Mouse (Mus musculus): ENCODE results near the gene Fgf11. TPM values are rescaled to one million over a fixed set of nuclear protein-coding genes. Genes with fewer than 3 reads are reported as not detected.

The Fgf11 gene
- polyA plus RNA-seq, 1 experiment from 2014 or later, result 2.9 TPM

Other genes with a start within 250 kb of the Fgf11 start
- 45.8 and 47.6 TPM in 2 replicates for gene Efnb3, start 241.7 kb downstream of the Fgf11 start, polyA plus RNA-seq (2015; fragmentation: Nextera tagmentation; extraction: Ambion mirVana)
- 28.3 and 31.0 TPM in 2 replicates for gene Wrap53, start 221.6 kb downstream of the Fgf11 start, polyA plus RNA-seq (2015; fragmentation: Nextera tagmentation; extraction: Ambion mirVana)
- 158 and 161 TPM in 2 replicates for gene Trp53, start 221.5 kb downstream of the Fgf11 start, polyA plus RNA-seq (2015; fragmentation: Nextera tagmentation; extraction: Ambion mirVana)
- gene Atp1b2, start 195.9 kb downstream of the Fgf11 start, polyA plus RNA-seq (2015; fragmentation: Nextera tagmentation; extraction: Ambion mirVana), result 5.7 and 6.0 TPM in 2 replicates
- 0.22 TPM in 1 of 2 replicates, not detected in the other for gene Shbg, start 184.0 kb downstream of the Fgf11 start, polyA plus RNA-seq (2015; fragmentation: Nextera tagmentation; extraction: Ambion mirVana)
- 24.1 and 28.0 TPM in 2 replicates for gene Sat2, start 179.8 kb downstream of the Fgf11 start, polyA plus RNA-seq (2015; fragmentation: Nextera tagmentation; extraction: Ambion mirVana)
- 37.3 and 38.0 TPM in 2 replicates for gene Fxr2, start 168.9 kb downstream of the Fgf11 start, polyA plus RNA-seq (2015; fragmentation: Nextera tagmentation; extraction: Ambion mirVana)
- gene Sox15, start 146.5 kb downstream of the Fgf11 start, polyA plus RNA-seq (2015; fragmentation: Nextera tagmentation; extraction: Ambion mirVana), result 0.57 and 0.69 TPM in 2 replicates
- gene Mpdu1, start 139.2 kb downstream of the Fgf11 start, polyA plus RNA-seq (2015; fragmentation: Nextera tagmentation; extraction: Ambion mirVana), result 59.3 and 66.8 TPM in 2 replicates
- 12.0 and 14.8 TPM in 2 replicates for gene Cd68, start 135.7 kb downstream of the Fgf11 start, polyA plus RNA-seq (2015; fragmentation: Nextera tagmentation; extraction: Ambion mirVana)
- 560 and 570 TPM in 2 replicates for gene Eif4a1, start 129.4 kb downstream of the Fgf11 start, polyA plus RNA-seq (2015; fragmentation: Nextera tagmentation; extraction: Ambion mirVana)
- gene Senp3, start 119.8 kb downstream of the Fgf11 start, polyA plus RNA-seq (2015; fragmentation: Nextera tagmentation; extraction: Ambion mirVana), result 123 and 125 TPM in 2 replicates
- gene Tnfsf13, start 116.1 kb downstream of the Fgf11 start, polyA plus RNA-seq (2015; fragmentation: Nextera tagmentation; extraction: Ambion mirVana), result 0.33 TPM in 1 of 2 replicates, not detected in the other
- gene Tnfsf12, start 106.0 kb downstream of the Fgf11 start, polyA plus RNA-seq (2015; fragmentation: Nextera tagmentation; extraction: Ambion mirVana), result 5.9 and 8.0 TPM in 2 replicates
- gene Tnfsfm13, start 105.8 kb downstream of the Fgf11 start, polyA plus RNA-seq (2015; fragmentation: Nextera tagmentation; extraction: Ambion mirVana), result 3.7 and 4.4 TPM in 2 replicates
- 27.2 and 28.5 TPM in 2 replicates for gene Polr2a, start 43.2 kb downstream of the Fgf11 start, polyA plus RNA-seq (2015; fragmentation: Nextera tagmentation; extraction: Ambion mirVana)
- gene Slc35g3, start 39.9 kb downstream of the Fgf11 start, polyA plus RNA-seq (2015; fragmentation: Nextera tagmentation; extraction: Ambion mirVana), result not detected in 2 replicates
- 3.2 and 3.4 TPM in 2 replicates for gene Zbtb4, start 35.9 kb downstream of the Fgf11 start, polyA plus RNA-seq (2015; fragmentation: Nextera tagmentation; extraction: Ambion mirVana)
- 23.6 and 27.7 TPM in 2 replicates for gene Chrnb1, start 5.9 kb downstream of the Fgf11 start, polyA plus RNA-seq (2015; fragmentation: Nextera tagmentation; extraction: Ambion mirVana)
- 2.5 and 2.6 TPM in 2 replicates for gene Tmem102, start 3.8 kb upstream of the Fgf11 start, polyA plus RNA-seq (2015; fragmentation: Nextera tagmentation; extraction: Ambion mirVana)
- gene Gm39566, start 13.4 kb upstream of the Fgf11 start, polyA plus RNA-seq (2015; fragmentation: Nextera tagmentation; extraction: Ambion mirVana), result not detected in 2 replicates
- gene Spem2, start 16.6 kb upstream of the Fgf11 start, polyA plus RNA-seq (2015; fragmentation: Nextera tagmentation; extraction: Ambion mirVana), result not detected in 2 replicates
- 0.18 and 0.24 TPM in 2 replicates for gene Spem1, start 20.3 kb upstream of the Fgf11 start, polyA plus RNA-seq (2015; fragmentation: Nextera tagmentation; extraction: Ambion mirVana)
- 11.5 and 11.8 TPM in 2 replicates for gene Nlgn2, start 35.9 kb upstream of the Fgf11 start, polyA plus RNA-seq (2015; fragmentation: Nextera tagmentation; extraction: Ambion mirVana)
- gene Tmem256, start 36.7 kb upstream of the Fgf11 start, polyA plus RNA-seq (2015; fragmentation: Nextera tagmentation; extraction: Ambion mirVana), result 368 and 376 TPM in 2 replicates
- 135 and 140 TPM in 2 replicates for gene Plscr3, start 44.5 kb upstream of the Fgf11 start, polyA plus RNA-seq (2015; fragmentation: Nextera tagmentation; extraction: Ambion mirVana)
- gene Tnk1, start 56.9 kb upstream of the Fgf11 start, polyA plus RNA-seq (2015; fragmentation: Nextera tagmentation; extraction: Ambion mirVana), result 1.9 and 2.0 TPM in 2 replicates
- gene Tmem95, start 76.2 kb upstream of the Fgf11 start, polyA plus RNA-seq (2015; fragmentation: Nextera tagmentation; extraction: Ambion mirVana), result 0.51 TPM in 1 of 2 replicates, not detected in the other
- 4.3 and 4.4 TPM in 2 replicates for gene Kctd11, start 79.5 kb upstream of the Fgf11 start, polyA plus RNA-seq (2015; fragmentation: Nextera tagmentation; extraction: Ambion mirVana)
- 1.1 and 1.5 TPM in 2 replicates for gene Acap1, start 93.7 kb upstream of the Fgf11 start, polyA plus RNA-seq (2015; fragmentation: Nextera tagmentation; extraction: Ambion mirVana)
- 16.1 and 19.4 TPM in 2 replicates for gene 2810408A11Rik, start 99.1 kb upstream of the Fgf11 start, polyA plus RNA-seq (2015; fragmentation: Nextera tagmentation; extraction: Ambion mirVana)
- 10.2 and 12.9 TPM in 2 replicates for gene Neurl4, start 99.2 kb upstream of the Fgf11 start, polyA plus RNA-seq (2015; fragmentation: Nextera tagmentation; extraction: Ambion mirVana)
- 90.0 and 90.1 TPM in 2 replicates for gene Gps2, start 112.0 kb upstream of the Fgf11 start, polyA plus RNA-seq (2015; fragmentation: Nextera tagmentation; extraction: Ambion mirVana)
- 1,543 and 1,562 TPM in 2 replicates for gene Eif5a, start 120.1 kb upstream of the Fgf11 start, polyA plus RNA-seq (2015; fragmentation: Nextera tagmentation; extraction: Ambion mirVana)
- 9.3 and 9.7 TPM in 2 replicates for gene Ybx2, start 133.9 kb upstream of the Fgf11 start, polyA plus RNA-seq (2015; fragmentation: Nextera tagmentation; extraction: Ambion mirVana)
- 29.2 and 29.6 TPM in 2 replicates for gene Slc2a4, start 146.3 kb upstream of the Fgf11 start, polyA plus RNA-seq (2015; fragmentation: Nextera tagmentation; extraction: Ambion mirVana)
- gene Cldn7, start 162.9 kb upstream of the Fgf11 start, polyA plus RNA-seq (2015; fragmentation: Nextera tagmentation; extraction: Ambion mirVana), result 13.4 and 14.4 TPM in 2 replicates
- gene Ctdnep1, start 179.3 kb upstream of the Fgf11 start, polyA plus RNA-seq (2015; fragmentation: Nextera tagmentation; extraction: Ambion mirVana), result 30.8 and 31.2 TPM in 2 replicates
- 126 and 134 TPM in 2 replicates for gene Elp5, start 180.7 kb upstream of the Fgf11 start, polyA plus RNA-seq (2015; fragmentation: Nextera tagmentation; extraction: Ambion mirVana)
- gene Gabarap, start 189.3 kb upstream of the Fgf11 start, polyA plus RNA-seq (2015; fragmentation: Nextera tagmentation; extraction: Ambion mirVana), result 499 and 506 TPM in 2 replicates
- gene Phf23, start 193.9 kb upstream of the Fgf11 start, polyA plus RNA-seq (2015; fragmentation: Nextera tagmentation; extraction: Ambion mirVana), result 95.9 and 101 TPM in 2 replicates
- 54.3 and 59.8 TPM in 2 replicates for gene Dvl2, start 198.7 kb upstream of the Fgf11 start, polyA plus RNA-seq (2015; fragmentation: Nextera tagmentation; extraction: Ambion mirVana)
- gene Acadvl, start 213.6 kb upstream of the Fgf11 start, polyA plus RNA-seq (2015; fragmentation: Nextera tagmentation; extraction: Ambion mirVana), result 76.0 and 81.1 TPM in 2 replicates
- gene Dlg4, start 215.1 kb upstream of the Fgf11 start, polyA plus RNA-seq (2015; fragmentation: Nextera tagmentation; extraction: Ambion mirVana), result 14.2 and 14.8 TPM in 2 replicates